Mouse (Mus musculus) ES-Bruce4 (cell line): Measurements from ENCODE around the gene Gm13695.
"Not testable (repeated sequence)": the region's sequence is repeated elsewhere in the genome, so short reads cannot be mapped to it uniquely, and the experiment has no call there.

Experiments
- CTCF ChIP-seq: IDR thresholded peaks from one replicate; pipeline ENCODE4 v1.8.1; 2011; ENCODE audit warnings: low read depth, low read length
- EP300 ChIP-seq: IDR thresholded peaks from 2 replicates; pipeline ENCODE4 v1.6.1; 2011; ENCODE audit warnings: low read depth, low read length; ENCODE audit not compliant: insufficient read depth

GRCm38 (mm10) chr2:83990253-83990652, 23.1 kb downstream of the Gm13695 start, which contains the start of gene Gm13691:
- not testable (repeated sequence) for TF ChIP-seq EP300, CTCF
